Mouse (Mus musculus): ENCODE data around the gene Chchd4.
A peak's percentile ranks its signal among the peaks of the same experiment; 100 is the strongest.

DNA sequence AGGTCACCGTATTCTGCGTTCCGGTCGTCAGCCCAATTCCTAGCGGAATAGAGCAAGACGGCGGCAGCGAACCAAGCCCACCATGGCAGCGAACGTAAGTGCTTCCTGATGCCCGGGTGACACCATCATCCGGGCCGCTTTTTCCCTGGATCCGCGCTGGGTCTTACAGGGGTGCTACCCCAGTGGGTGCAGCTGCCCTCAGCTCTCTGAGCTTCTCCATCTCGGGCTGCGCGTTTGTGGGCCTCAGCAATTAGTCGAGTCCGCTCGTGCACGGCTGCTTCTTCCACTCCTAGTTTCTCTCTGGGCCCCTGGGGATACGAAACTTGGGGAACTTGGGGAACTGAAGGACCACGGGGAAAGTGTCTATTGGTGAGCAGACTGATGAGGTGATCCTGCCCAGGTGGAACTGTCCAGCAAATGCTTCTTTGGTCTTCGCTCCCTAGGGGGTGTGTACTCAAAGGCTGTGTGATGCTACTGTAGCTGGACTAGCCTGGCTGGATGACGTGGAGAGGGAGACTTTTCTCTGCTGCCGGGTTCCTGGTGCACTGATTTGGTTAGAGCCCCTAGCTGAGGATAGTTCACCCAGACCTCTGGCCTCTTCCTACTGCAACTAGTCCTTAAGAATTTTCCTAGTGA is 577 bp upstream of the Chchd4 start:
- TF ChIP-seq CTCF (IDR thresholded peaks at IDR 0.05; ENCODE audit: control insufficient read depth, insufficient read depth, low read length) (no peak), POLR2A (IDR thresholded peaks at IDR 0.05; ENCODE audit: borderline replicate concordance, control insufficient read depth, low read depth, low read length) (0 out of 2 replicates have a peak, but pooled peaks have one; percentile 2)

Measured in bone marrow, adult 2 months (tissue).